Mouse (Mus musculus) gastrocnemius, adult 18-20 months (tissue): ENCODE measurements around the gene Adam15. TPM values are rescaled to one million over a fixed set of nuclear protein-coding genes. Genes with fewer than 3 reads are reported as not detected.

Source experiments
- DNase-seq: peaks from one replicate; pipeline ENCODE4 v3.0.0; 2021; ENCODE audit warnings: low spot score
- total RNA-seq, 2 experiments: library from RNA; stranded (reverse); gene quantifications; 2 replicates each; pipeline ENCODE4 v1.2.3; 2021

Gene Adam15
- total RNA-seq, 2 experiments from 2014 or later = 16.9 to 26.1 TPM

DNA sequence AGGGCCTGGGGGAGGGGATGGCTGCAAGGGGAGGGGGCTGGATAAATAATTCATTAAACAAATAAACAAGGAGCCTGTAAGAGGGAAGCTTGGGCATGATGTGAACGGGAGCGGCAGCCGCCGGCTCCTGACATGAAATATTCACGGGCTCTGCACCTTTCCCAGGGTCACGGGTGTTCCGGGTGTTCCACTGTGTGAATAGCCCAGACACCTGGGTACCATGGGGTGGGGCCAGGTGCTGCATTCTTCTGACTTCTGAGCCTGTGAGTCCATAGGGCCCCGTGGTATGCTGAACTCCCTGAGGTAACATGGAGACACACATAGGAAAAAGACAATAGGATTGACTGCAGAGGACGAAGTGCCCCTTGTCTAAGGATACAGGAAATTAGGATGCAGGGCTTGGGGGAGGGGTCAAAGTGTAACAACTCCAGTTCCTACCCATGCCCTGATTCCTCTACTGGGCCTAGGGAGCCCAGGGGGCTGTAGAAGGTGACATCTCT, 22.4 kb downstream of the Adam15 start:
- DNase-seq = no peak

DNA sequence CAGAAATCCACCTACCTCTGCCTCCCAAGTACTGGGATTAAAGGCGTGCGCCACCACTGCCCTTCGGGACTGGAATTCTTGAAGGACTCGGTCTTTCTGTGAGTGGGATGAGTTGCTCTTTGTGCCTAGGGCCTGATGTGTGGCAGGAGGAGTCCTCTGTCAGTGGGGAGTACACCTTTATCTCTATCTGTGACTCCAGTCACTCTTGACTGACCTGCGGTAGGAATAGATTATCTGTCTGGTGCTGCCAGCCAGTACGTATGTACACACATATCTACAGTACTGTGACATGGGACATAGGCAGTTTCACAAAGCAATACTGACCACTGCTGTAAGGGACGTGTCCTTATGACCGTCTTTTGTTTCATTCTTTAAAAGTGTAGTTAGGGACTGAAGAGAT, 23.9 kb downstream of the Adam15 start:
- DNase-seq = no peak

DNA sequence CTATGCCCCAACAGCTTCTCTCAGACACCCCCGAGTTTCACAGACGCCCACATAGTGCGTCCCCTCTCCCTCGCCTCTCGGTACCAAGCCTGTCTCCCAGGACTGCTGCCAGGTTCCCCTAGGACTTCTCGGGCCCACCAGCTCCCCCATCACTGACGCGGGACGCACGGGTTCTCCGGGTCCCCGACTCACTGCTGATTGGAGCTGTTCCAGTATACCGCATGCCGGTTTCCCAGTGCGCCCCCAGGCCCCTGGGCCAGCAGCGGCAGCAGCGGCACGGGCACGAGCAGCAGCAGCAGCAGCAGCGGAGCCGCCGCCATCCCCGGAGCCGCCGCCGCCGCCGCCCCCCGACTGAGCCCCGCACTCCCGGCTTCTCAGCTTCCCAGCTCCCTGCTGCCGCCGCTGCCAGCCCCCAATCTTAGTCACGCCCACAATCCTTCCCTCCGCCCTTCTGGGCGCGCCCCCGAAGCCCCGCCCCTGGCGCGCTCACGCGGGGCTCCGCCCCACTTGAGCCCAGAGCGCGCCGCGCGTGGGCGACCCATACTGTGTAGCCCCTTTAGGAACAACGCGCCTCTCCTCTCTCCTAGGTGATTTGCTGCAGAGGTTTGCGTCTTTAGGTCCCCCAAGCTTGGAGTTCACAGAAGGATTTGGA, 27.2 kb downstream of the Adam15 start, which contains the start of gene Efna3:
TSS of gene Efna3 (minus strand) at position 452 of the 652 bp plus-strand sequence.
- peak; percentile 56 for DNase-seq

DNA sequence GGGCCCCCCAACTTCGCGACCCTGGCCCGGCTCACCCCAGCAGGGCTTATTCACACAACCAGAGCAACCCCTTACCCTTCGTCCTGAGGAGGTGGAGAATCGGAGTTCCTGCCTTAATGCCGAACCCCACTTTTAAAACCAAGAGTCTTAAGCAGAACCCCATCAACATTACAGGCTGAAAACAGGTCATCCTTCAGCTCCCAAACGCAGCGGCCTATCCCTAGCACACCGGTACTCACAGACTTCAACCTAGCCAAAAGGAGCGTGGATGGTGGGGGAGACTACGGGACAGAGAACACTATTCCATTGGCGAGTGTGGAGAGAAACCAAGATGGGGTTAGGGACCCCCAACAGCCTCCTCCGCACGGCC, 27.7 kb downstream of the Adam15 start:
- no peak for DNase-seq

DNA sequence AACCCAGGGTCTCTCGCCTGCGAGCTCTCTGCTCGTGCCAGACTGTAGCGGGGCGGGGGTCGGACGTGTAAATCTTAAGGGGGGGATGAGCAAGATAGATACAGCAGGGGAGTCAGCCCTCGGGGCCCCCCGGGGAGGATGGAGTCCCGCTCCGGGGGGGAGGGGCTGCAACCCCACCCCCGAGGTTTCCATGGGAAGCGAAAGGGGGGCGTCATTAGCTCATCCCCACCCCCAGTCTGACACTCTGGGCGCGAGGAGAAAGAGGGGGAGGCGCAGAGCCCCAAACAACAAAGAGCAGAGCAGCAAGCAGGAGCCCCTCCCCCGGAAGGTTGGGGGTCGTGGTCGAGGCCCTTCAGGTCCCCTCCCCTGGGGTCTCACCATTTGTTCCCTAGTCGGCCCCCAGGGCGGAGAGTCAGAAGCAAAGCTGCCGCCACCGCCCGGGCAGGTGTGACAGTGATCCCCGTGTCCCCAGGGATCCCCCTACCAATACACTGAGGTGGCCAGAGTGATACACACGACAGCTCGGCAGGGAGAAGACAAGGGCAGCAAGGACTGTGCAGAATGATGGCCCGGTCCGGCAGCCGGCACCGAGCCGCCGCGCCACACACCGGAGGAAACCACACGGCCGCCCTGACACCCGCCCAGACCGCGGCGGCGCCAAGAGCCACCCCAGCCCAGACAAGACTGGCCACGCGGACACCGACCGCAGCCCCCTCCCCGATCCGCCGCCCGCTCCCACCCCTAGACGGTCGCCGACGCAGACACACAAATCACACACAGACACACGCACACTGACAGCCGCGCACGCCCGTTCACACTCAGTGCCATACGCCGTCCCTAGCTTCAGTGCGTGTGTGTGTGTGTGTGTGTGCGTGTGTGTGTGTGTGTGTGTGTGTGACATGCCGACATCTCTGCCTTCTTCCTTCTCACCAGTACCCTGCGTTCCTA, 28.3 kb downstream of the Adam15 start:
- no peak for DNase-seq

DNA sequence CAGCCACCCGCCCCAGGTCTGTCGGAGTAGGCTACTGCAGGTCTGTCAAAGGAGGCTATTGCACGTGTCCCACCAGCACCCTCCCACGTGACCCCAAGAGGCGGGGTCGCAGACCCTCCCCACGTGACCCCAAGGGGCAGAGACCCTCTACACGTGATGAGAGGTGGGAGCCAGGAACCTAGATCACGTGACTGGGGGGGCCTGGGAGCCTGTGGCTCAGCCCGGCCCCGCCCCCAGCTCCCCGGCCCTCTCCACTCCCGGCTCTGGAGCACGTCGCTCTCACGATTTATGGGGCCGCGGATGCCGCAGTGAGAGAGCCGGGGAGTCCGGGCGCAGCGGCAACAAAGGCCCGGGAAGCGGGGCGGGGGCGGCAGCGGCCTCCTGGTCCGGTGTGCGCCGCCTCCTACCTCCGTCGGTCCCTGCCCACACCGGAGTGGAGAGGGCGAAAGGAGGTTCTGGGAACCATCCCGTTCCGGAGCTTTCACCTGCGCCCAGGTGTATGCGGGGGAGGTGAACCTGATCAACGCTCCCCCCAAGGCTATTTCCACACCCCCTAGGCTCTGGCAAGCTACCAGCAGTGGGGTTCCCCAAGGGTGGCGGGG, 29.1 kb downstream of the Adam15 start:
- DNase-seq = no peak

DNA sequence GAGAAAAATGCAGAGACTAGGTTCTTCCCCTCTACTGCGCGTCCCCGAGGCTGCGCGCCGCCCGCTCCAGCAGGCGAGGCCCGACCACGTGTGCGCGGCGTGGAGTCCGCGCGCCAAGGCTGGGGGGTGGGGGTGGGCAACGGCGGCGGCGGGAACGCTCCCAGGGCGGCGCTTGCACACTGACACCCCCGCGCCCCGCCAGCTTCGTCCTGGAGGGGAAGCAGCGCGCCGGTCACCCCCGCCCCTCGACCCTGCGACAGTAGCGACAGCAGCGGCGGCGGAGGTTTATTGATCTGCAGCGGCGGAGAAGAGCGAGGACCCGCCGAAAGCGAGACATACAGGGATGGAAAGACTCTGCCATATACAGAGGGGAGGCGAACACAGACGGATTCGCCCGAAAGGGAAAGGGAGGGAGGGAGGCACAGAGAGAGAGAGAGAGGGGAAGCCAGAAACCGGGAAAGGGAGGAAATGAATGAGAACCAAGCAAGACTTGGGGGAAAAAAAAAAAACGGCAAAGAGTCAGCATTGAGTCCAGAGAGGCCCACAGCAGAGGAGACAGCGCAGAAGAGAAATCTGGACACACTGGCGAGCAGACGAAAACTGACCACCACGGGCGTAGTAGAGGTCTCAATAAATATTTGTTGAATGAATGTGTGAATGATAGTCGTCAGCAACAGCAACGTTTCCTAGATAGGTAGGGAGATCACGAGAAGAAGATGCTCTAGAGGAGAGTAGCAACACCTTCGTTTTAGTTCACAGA, 30.0 kb downstream of the Adam15 start:
- DNase-seq = no peak

DNA sequence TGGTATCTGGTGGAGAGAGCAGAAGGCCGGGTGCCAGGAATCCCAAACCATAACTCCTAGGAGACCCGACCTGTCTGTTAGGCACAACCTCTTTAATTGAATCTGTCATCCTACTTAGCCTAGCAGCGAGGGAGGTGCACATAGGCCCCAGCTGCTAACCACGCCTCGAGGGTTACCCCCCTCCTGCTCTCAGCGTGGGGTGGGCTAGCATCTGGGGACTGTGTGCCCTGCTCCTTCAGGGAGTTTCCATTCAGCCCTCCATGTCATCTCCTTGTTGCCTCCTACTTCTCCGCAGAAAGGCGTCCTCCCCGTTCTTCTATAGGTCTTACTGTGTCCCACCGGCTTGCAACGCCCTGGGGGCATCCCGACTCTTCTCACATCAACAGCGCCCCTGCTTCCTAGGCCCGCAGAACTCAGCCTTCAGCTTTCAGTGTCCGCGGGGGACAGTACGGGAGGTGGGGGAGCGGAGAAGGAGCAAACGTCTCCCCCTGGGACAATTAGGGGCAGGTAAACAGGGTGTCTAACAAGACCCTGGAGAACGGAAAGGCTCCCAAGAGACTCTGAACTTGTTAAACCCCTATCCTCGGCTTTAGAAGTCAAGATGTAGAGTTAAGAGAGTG, 30.7 kb downstream of the Adam15 start:
- DNase-seq = no peak

DNA sequence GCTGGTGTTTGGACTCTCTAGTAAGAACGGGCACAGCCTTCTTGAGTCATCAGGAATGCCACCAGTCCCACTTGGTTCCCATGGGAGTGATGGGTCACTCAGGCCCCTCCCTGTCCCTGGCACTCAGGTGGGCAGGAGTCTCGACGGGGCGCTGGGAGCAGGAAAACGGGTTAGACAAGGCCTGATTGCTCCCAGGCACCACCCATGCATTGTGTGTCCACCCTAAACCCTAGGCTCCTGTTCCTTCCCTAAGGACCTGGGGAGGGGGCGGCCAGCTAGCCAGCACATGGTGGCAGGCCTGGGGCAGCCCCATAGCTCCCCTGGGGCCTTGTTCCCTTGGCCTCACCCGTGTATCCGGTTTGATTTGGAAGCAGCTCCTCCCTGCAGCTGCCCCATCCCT, 31.5 kb downstream of the Adam15 start:
- DNase-seq = no peak

DNA sequence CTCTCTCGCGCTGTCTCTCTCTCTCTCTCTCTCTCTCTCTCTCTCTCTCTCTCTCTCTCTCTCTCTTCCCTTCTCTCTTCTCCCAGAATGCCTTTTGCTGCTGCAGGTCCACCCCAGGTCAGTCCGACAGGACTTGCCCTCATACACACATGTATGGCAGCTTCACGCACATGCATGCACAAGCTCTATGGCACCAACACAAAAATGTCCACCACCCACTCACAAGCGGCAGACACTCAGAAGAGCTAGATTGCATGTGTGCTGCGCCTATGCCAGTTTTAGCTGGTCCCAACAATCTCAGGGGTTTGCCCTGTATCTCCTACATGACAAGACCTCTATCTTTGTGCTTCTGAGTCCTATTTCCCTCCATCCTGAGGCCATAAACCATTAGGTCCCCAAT, 32.5 kb downstream of the Adam15 start:
- DNase-seq = no peak

DNA sequence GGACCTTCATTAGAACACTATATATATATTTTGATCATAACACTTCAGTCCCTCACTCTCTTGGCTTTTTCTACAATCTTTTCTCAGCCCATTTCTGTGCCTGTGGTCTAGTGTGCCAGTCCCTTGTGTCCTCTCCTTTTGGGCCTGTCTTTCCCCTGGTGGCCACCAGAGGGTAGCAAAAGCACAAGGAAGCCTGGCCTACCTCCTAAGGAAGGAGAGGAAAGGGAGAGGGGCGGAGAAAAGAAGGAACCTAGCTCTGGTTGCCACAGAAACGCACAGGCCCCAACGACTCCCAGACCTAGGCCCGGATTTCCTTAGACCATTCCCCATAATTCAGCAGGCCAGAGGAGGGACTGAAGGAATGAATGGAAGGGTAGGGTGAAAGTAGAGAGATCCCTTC, 33.0 kb downstream of the Adam15 start:
- peak; percentile 85 for DNase-seq

DNA sequence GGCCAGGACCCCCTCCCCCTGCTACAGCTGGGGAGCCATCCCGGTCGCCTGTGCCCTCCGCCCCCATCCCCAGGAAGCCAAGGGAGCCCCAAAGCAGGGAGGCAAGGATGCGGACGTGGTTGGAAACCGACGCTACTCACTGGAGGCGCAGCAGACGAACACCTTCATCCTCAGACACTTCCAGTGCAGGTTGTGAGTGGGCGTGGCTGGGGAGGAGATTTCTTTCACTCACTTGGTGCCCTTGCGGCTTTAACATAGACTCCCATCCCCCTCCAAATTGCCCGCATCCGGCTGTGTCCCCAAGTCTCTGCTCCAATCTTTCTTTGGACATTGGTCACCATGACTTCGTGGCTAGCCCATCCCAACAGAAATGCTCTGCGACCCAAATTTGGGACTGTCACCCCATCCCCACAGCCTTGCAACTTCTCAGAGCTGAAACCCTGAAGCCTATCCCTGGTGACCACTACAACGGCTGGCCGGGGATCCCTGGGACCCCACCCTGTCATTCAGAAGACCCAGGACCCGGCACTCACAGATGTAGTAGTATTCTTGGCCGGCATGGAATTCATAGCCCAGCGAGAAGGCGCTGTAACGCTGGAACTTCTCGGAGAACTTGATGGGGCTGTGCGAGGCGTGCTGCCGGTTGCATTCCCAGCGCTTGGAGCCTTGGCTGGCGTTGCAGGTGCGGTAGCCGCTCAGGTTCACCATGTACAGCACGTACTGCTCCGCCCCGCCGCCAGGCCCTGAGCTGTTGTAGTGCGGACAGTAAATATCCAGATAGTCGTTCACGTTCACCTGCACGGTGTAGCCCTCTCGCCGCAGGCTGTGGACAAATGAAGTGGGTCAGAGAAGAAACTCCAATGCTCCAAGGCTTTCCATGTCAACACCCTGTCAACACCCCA, 33.6 kb downstream of the Adam15 start:
- no peak for DNase-seq

DNA sequence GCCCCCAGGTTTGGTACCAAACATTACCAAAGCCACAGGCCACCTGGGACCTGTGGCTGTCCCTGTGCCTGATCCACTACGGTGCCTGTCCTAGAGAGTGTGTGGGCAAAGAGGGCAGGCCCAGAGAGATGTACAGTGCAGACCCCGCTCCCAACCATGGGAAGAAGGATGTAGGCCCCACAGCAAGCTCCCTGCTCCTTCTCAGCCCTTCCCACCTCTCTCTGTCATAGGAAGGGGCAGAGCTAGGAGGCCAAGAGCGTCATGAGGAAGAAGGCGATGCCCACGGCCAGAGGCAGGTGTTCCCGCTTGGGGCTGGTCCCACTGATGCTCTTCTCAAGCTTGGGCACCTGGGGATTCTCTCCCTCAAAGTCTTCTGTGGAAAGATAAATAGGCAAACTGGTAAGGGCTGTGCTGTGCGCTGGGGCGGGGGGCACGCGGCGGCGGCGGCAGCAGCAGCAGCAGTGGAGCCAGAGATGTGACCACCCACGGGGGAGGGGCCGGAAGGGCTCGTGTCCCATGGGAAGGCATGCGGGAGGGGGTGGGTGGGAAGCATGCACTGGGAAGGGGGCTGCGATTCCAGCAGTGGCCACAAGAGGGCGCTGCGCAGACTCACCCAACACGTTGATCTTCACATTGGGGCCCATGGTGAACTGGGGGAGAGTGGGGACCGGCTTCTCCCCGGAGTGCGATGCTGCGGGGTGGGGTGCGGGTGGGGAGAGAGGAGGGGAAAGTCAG, 34.4 kb downstream of the Adam15 start:
- DNase-seq = peak; percentile 77

DNA sequence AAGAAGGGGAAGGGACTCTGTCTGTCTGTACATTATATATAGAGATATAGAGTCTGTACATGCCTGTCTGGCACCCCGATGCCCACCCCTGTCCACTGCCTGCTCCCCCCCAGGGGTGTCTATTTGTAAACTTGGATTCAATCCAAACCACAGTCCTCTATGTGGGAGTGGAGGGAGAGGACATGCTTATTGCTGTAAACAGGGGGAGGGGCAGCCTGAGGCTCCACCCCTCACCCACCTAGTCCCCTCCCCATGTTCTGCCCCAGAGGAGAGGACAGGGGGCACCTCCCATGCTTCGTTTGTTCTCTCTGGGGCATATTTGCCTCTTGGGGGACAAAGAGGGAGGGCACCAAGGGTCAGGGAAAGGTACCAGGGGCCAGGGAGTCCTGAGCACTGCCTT, 35.0 kb downstream of the Adam15 start:
- no peak for DNase-seq

DNA sequence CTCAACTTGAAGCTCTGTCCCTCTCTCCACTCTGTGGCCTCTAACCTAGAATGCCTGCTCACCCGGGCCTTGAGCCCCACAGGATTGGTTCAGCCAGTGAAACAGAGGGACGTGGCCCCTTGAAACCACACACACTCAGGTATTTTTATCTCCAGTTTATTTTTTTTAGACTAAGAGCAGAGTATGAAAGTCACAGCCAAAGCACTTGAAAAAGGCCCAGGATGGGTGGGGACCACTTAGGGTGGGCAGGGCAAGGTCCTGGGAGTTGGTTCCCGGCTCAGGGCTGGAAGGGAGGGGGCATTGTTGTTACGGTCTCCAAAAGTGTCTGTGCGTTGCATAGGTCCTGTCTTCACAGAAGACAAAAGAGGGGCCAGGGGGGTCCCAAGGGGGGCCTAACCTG, 35.5 kb downstream of the Adam15 start:
- no peak for DNase-seq

DNA sequence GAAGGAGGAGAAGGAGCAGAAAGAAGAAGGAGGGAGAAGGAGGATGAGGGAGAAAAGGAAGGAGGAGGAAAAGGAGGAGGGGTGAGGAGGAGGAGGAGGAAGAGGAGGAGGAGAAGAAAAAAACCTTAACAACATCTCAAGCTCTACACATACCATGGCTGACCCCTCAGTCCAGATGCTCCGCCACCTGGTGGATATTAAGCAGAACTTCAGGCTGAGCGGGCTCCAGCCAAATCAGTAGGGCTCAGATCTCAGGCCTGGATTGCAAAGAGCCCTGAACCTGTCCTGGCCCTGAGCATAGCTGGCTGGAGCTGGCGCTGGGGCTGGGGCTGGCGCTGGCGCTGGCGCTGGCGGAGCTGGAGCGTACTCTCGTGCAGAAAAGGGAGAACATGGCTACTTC, 41.7 kb downstream of the Adam15 start:
- DNase-seq = peak; percentile 76

DNA sequence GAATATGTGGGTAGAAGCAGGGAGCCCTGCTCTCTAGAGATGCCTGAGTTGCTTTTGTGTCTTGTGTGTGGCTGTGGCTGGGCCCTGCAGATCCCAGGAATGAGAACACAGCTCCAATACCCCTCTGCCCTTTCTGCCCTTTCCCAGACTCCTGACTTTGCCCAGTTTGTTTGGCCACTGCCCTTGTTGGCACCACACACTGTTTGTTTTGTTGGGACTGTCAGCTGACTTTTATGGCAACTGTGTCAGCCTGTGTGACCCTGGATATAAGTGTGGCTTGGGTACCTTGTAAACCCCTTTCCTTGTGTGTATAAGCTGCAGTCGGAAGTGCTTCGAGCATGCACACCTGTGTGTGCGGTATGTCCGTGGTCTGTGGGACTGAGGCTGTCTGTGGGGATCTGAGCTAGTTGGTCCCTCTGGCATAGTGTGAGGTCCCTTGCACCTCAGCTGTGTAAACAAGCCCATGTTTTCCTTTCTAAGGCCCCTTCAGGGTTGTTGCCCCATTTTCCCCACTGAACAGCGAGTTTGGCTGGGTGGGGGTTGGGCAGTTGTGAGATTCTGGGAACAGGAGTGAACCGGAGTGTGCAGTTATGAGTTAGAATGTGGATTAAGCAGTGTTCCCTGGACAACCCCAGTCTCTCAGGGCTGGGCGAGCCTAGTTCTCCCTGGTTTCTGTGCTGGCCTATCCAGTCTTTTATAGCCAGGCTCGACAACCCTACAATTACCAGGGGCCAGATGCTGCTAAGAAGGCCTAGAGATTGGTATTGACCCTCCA, 44.1 kb downstream of the Adam15 start:
- no peak for DNase-seq

DNA sequence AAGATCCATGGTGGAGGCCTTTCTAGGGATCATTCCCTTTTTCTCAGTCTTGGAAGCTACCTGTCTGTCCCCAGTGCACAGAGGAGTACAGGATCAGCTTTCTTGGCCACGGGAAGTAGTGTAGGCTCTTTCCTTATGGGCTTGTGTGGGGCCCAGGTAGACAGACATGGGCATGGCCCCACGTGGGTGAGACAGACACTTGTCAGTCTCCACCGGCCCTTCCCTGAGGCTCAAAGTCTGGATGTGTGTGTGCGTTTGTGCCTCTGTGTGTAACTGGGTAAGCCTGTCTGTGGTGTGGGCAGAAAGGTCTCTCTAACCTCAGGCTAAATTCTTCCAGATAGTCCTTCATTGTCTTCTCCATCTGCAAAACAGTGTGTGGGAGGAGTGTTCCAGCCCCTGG, 44.7 kb downstream of the Adam15 start:
- no peak for DNase-seq

DNA sequence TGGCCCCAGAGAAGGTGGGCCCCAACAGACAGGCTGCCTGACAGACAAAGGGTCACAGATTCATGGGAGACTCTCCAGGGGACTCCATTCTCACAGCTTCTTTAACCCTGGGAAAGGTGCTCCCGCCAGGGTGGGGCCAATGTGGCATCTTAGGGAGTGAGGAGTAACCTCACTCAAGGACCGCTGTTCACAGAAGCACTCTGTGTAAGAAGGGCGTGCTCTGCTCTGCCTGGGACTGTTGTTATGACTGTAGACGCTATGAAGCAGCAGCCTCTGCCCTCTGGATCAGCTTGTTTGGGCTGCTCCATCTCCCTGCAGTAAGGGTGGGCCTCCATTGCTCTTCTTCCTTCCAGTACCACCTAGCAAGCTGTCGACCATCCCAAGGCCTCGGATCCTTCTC, 45.4 kb downstream of the Adam15 start:
- DNase-seq = no peak
